Comparison of ENCODE assay signal across 20 mouse cellular contexts in the genomic region with DNA sequence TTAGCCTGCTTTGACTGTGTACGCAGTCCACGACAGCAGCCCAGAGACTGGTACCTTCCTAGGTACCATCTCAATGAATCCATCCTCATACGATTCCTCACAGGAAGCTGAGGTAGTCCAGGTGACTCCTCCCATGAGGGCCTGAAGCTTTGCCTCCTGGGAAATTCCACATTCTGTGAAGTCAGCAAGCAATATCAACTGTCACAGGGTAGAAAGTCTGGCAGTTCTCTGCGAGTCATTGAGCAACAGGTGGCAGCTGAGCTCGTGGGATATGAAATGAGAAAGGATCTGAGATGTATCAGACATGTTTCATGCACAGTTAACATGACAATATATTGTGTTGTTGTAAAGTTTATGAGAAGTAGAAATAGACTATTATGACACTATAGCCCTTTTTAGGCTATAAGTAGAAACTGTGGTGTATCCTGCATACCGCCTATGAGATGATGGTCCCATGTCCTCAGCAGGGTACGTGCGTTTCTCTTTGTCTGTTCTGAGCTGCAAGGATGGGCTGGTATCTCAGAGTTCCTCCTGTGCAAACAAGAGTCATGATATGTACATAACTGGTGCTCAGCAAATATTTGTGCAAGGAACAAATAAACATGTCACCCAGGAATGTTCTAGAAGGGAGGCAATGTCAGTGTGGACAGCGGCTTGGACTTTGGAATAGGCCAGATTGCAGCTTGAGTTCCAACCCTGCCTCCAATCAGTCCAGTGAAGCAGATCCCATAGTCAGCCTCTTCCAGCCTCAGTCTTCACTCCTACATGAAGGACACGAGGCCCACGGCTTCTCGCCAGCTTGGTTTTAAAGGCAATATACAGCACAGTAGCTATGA. TPM values are rescaled to one million over a fixed set of nuclear protein-coding genes. Genes with fewer than 3 reads are reported as not detected.
DNase-seq lines count a peak whose midpoint lies in the region; ATAC-seq and TF ChIP-seq lines count a peak whose summit lies in the region.
"Had no signal": no experiment of that assay in that cellular context is flagged by ENCODE, and none has a peak within 500 bp of the region (broad histone marks: within the 10 kb centered on the region; RNA-seq: fewer than 3 reads in every experiment).

No protein-coding gene starts in this region.

- no peak overlapping the region for H3K9ac ChIP-seq in lung, embryonic 16.5 days (ENCODE audit: low read length)
- H3K9ac ChIP-seq in stomach, postnatal 0 days (ENCODE audit: low read length): no peak overlapping the region
- H3K9ac ChIP-seq: embryonic facial prominence, embryonic 12.5 days; hindbrain, embryonic 13.5 days; lung, embryonic 14.5 days; neural tube, embryonic 13.5 days had no signal

- H3K36me3 ChIP-seq in lung, embryonic 16.5 days (ENCODE audit: control insufficient read depth, insufficient read depth, low read length): no peaks in the 10 kb centered on the region
- no peaks in the 10 kb centered on the region for H3K36me3 ChIP-seq in stomach, postnatal 0 days (ENCODE audit: control insufficient read depth, insufficient read depth, low read length)
- H3K36me3 ChIP-seq: embryonic facial prominence, embryonic 12.5 days; heart, embryonic 10.5 days; hindbrain, embryonic 13.5 days; neural tube, embryonic 13.5 days had no signal

- no peak overlapping the region for H3K27ac ChIP-seq in lung, embryonic 16.5 days (ENCODE audit: low read length)
- no peak overlapping the region for H3K27ac ChIP-seq in stomach, postnatal 0 days (replicated peaks)
- H3K27ac ChIP-seq: embryonic facial prominence, embryonic 12.5 days; heart, embryonic 10.5 days; hindbrain, embryonic 13.5 days; neural tube, embryonic 13.5 days had no signal

- WGBS in lung, embryonic 16.5 days: 73% methylated on average over 12 of the region's 12 CpGs
- 37% methylated on average over 12 of the region's 12 CpGs for WGBS in large intestine, adult 2 months
- 65% methylated on average over 12 of the region's 12 CpGs for WGBS in stomach, postnatal 0 days

- no peaks in the 10 kb centered on the region for H3K27me3 ChIP-seq in lung, embryonic 16.5 days (ENCODE audit: control insufficient read depth, insufficient read depth, low read depth, low read length)
- H3K27me3 ChIP-seq in stomach, postnatal 0 days (ENCODE audit: control insufficient read depth, insufficient read depth, low read length): no peaks in the 10 kb centered on the region
- H3K27me3 ChIP-seq: embryonic facial prominence, embryonic 12.5 days; hindbrain, embryonic 13.5 days; neural tube, embryonic 13.5 days; Patski had no signal

- TF ChIP-seq CTCF in stomach, postnatal 0 days (IDR thresholded peaks at IDR 0.05; ENCODE audit: low read depth): no peak

- no peak for TF ChIP-seq EP300 in stomach, postnatal 0 days (optimal IDR thresholded peaks at IDR 0.05)

- H3K4me3 ChIP-seq in lung, embryonic 16.5 days (ENCODE audit: low read length): no peak overlapping the region
- H3K4me3 ChIP-seq in stomach, postnatal 0 days (ENCODE audit: low read depth, low read length): no peak overlapping the region
- H3K4me3 ChIP-seq: embryonic facial prominence, embryonic 12.5 days; heart, embryonic 10.5 days; hindbrain, embryonic 13.5 days; neural tube, embryonic 13.5 days had no signal

- no peaks in the 10 kb centered on the region for H3K9me3 ChIP-seq in lung, embryonic 16.5 days (ENCODE audit: control insufficient read depth, low read length)
- H3K9me3 ChIP-seq in stomach, postnatal 0 days (ENCODE audit: control insufficient read depth, low read length): no peaks in the 10 kb centered on the region
- H3K9me3 ChIP-seq: embryonic facial prominence, embryonic 12.5 days; heart, embryonic 10.5 days; hindbrain, embryonic 13.5 days; neural tube, embryonic 13.5 days had no signal

- H3K4me2 ChIP-seq in lung, embryonic 16.5 days (ENCODE audit: low read depth, low read length): no peak overlapping the region
- H3K4me2 ChIP-seq in stomach, postnatal 0 days (replicated peaks; ENCODE audit: low read depth): no peak overlapping the region
- H3K4me2 ChIP-seq: embryonic facial prominence, embryonic 12.5 days; hindbrain, embryonic 13.5 days; lung, embryonic 14.5 days; neural tube, embryonic 13.5 days had no signal

- 0 out of 2 replicates have a peak, but pooled peaks have one; percentile 11 for ATAC-seq in lung, embryonic 16.5 days (ENCODE audit: low read depth)
- peak; percentile 79 for ATAC-seq in stomach, postnatal 0 days (ENCODE audit: low FRiP score, low TSS enrichment)
- ATAC-seq: activated CD4-positive, CD25-positive, alpha-beta regulatory T cell, adult 4 months; forebrain, embryonic 16.5 days; Patski had no signal

- H3K4me1 ChIP-seq in lung, embryonic 16.5 days (replicated peaks; ENCODE audit: control insufficient read depth, insufficient read depth, low read length): no peaks in the 10 kb centered on the region
- no peaks in the 10 kb centered on the region for H3K4me1 ChIP-seq in stomach, postnatal 0 days (replicated peaks; ENCODE audit: control insufficient read depth, insufficient read depth)

- no peak for DNase-seq in lung, adult 18-20 months
- peak; percentile 40 for DNase-seq in kidney, adult 9 months
- peak; percentile 67 for DNase-seq in large intestine, adult 2 months (ENCODE audit: low read depth, low spot score)
- DNase-seq in stomach, postnatal 0 days (ENCODE audit: low spot score): peak; percentile 58
- no peak for DNase-seq in spleen, postnatal 36 days (ENCODE audit: low spot score in 2 of 2)
- no peak for DNase-seq in thymus, postnatal 14 days
- DNase-seq: adrenal gland, postnatal 14 days; cerebellum, adult 2 months; heart, postnatal 14 days; lung, embryonic 14.5 days; right cerebral cortex, postnatal 25 days; thymus, adult 2 months had no signal

RNA-seq across cellular contexts. Expression of a gene that starts 7.5 kb away (rescaled TPM):
- 21.0 and 21.4 TPM in 2 replicates for polyA plus RNA-seq in lung, embryonic 16.5 days (2015; fragmentation: Nextera tagmentation; extraction: Ambion mirVana)
- polyA plus RNA-seq in large intestine, adult 2 months (2012; rRNA removed): 22.1 and 47.9 TPM in 2 replicates
- 22.1 and 22.3 TPM in 2 replicates for polyA plus RNA-seq in stomach, postnatal 0 days (2015; fragmentation: Nextera tagmentation; extraction: Ambion mirVana)

Comparison
In these comparisons a context has a peak if more than half of its experiments do, and no peak if none do; other contexts are left out.
1. DNase-seq: peak in kidney, adult 9 months (single experiment), large intestine, adult 2 months (single experiment) and stomach, postnatal 0 days (single experiment); none in lung, adult 18-20 months (0 of 2), spleen, postnatal 36 days (0 of 2) and thymus, postnatal 14 days (single experiment).